Mouse (Mus musculus) MEL (cell line): Measurements from ENCODE around the gene Pdrg1. TPM values are rescaled to one million over a fixed set of nuclear protein-coding genes. Genes with fewer than 3 reads are reported as not detected.

Experiments
- DNase-seq: peaks from one replicate; pipeline ENCODE4 v3.0.0; 2011; ENCODE audit warnings: low read depth, low spot score
- H3K27ac ChIP-seq: 2 replicates; pipeline ENCODE4 v1.5.1; 2012; ENCODE audit warnings: low read depth, mild to moderate bottlenecking, control low read depth, low read length, moderate library complexity; ENCODE audit not compliant: control insufficient read depth
- H3K27me3 ChIP-seq, 2 experiments: fragments of 150-350 bp in 1 of 2; sonication (generic) in 1 of 2; 2 replicates each; pipeline ENCODE4 v1.6.1; 2012; ENCODE audit warnings: low read length in 2 of 2, mild to moderate bottlenecking in 2 of 2, improper control_type of control experiment in 1 of 2, moderate library complexity in 1 of 2; ENCODE audit not compliant: insufficient read depth in 2 of 2, control insufficient read depth in 1 of 2
- H3K36me3 ChIP-seq, 2 experiments: 2 replicates each; pipeline ENCODE4 v1.6.1; 2012 to 2014; ENCODE audit warnings: low read length in 2 of 2, improper control_type of control experiment in 1 of 2, inconsistent platforms in 1 of 2, mild to moderate bottlenecking in 1 of 2; ENCODE audit not compliant: insufficient read depth in 2 of 2, control insufficient read depth in 1 of 2
- H3K4me1 ChIP-seq, 2 experiments: fragments of 150-350 bp in 1 of 2; sonication (generic) in 1 of 2; 2 replicates each; pipeline ENCODE4 v1.6.1; 2012; ENCODE audit warnings: low read length in 2 of 2, improper control_type of control experiment in 1 of 2, mild to moderate bottlenecking in 1 of 2; ENCODE audit not compliant: insufficient read depth in 2 of 2, control insufficient read depth in 1 of 2
- H3K4me3 ChIP-seq, 2 experiments: fragments of 150-350 bp in 1 of 2; sonication (generic) in 1 of 2; 2 replicates each; pipeline ENCODE4 v1.5.1; 2012; ENCODE audit warnings: low read depth in 2 of 2, low read length in 2 of 2, mild to moderate bottlenecking in 2 of 2, moderate library complexity in 2 of 2, control low read depth in 1 of 2, improper control_type of control experiment in 1 of 2; ENCODE audit not compliant: control insufficient read depth in 1 of 2, insufficient read depth in 1 of 2
- H3K79me2 ChIP-seq: 2 replicates; pipeline ENCODE4 v1.6.1; 2012; ENCODE audit warnings: mild to moderate bottlenecking, low read length, moderate library complexity; ENCODE audit not compliant: control insufficient read depth, poor library complexity, insufficient read depth
- H3K9ac ChIP-seq: 2 replicates; pipeline ENCODE4 v1.6.1; 2012; ENCODE audit warnings: low read depth, mild to moderate bottlenecking, control low read depth, low read length, moderate library complexity; ENCODE audit not compliant: control insufficient read depth, poor library complexity, severe bottlenecking
- H3K9me3 ChIP-seq: fragments of 150-350 bp; sonication (generic); replicated peaks from 2 replicates; pipeline ENCODE4 v1.6.1; 2012; ENCODE audit warnings: mild to moderate bottlenecking, low read length, improper control_type of control experiment, moderate library complexity; ENCODE audit not compliant: insufficient read depth
- BHLHE40 ChIP-seq: IDR thresholded peaks from 2 replicates; pipeline ENCODE4 v1.6.1; 2012; ENCODE audit warnings: low read depth, mild to moderate bottlenecking, inconsistent platforms, low read length, improper control_type of control experiment, borderline replicate concordance
- CHD1 ChIP-seq: IDR thresholded peaks from 2 replicates; pipeline ENCODE4 v1.6.1; 2012; ENCODE audit warnings: low read depth, mild to moderate bottlenecking, inconsistent platforms, low read length, improper control_type of control experiment
- CTCF ChIP-seq, 3 experiments: IDR thresholded peaks in 2 of 3; conservative IDR thresholded peaks in 1 of 3; 2 replicates each; pipeline ENCODE4 v1.5.1; 2011 to 2012; ENCODE audit warnings: low read length in 3 of 3, low read depth in 2 of 3, mild to moderate bottlenecking in 2 of 3, improper control_type of control experiment in 1 of 3, inconsistent platforms in 1 of 3, mixed read lengths in 1 of 3, moderate library complexity in 1 of 3; ENCODE audit not compliant: control insufficient read depth in 1 of 3, insufficient read depth in 1 of 3, poor library complexity in 1 of 3, severe bottlenecking in 1 of 3
- ELF1 ChIP-seq: IDR thresholded peaks from 2 replicates; pipeline ENCODE4 v1.6.1; 2014; ENCODE audit warnings: low read depth, mild to moderate bottlenecking, inconsistent platforms, low read length, improper control_type of control experiment, moderate library complexity
- EP300 ChIP-seq, 2 experiments: IDR thresholded peaks; 2 replicates each; pipeline ENCODE4 v1.6.1; 2011; ENCODE audit warnings: improper control_type of control experiment in 2 of 2, low read length in 2 of 2, low read depth in 1 of 2, mild to moderate bottlenecking in 1 of 2
- GABPA ChIP-seq: IDR thresholded peaks from 2 replicates; pipeline ENCODE4 v1.6.1; 2012; ENCODE audit warnings: low read depth, mild to moderate bottlenecking, inconsistent platforms, low read length, improper control_type of control experiment, moderate library complexity
- HCFC1 ChIP-seq: IDR thresholded peaks from 2 replicates; pipeline ENCODE4 v1.6.1; 2012; ENCODE audit warnings: low read depth, mild to moderate bottlenecking, inconsistent platforms, low read length, improper control_type of control experiment, moderate library complexity
- MAX ChIP-seq: IDR thresholded peaks from 2 replicates; pipeline ENCODE4 v1.6.1; 2011; ENCODE audit warnings: low read length, improper control_type of control experiment
- MXI1 ChIP-seq: IDR thresholded peaks from 2 replicates; pipeline ENCODE4 v1.6.1; 2011; ENCODE audit warnings: mild to moderate bottlenecking, low read depth, low read length, improper control_type of control experiment
- MYB ChIP-seq: IDR thresholded peaks from 2 replicates; pipeline ENCODE4 v1.6.1; 2011; ENCODE audit warnings: mild to moderate bottlenecking, low read depth, low read length, improper control_type of control experiment
- NELFE ChIP-seq: IDR thresholded peaks from 2 replicates; pipeline ENCODE4 v1.6.1; 2011; ENCODE audit warnings: low read depth, low read length, improper control_type of control experiment
- POLR2A ChIP-seq, 2 experiments: IDR thresholded peaks; 2 replicates each; pipeline ENCODE4 v1.6.1; 2011 to 2012; ENCODE audit warnings: low read length in 2 of 2, mild to moderate bottlenecking in 2 of 2, control low read depth in 1 of 2, improper control_type of control experiment in 1 of 2, low read depth in 1 of 2, moderate library complexity in 1 of 2; ENCODE audit not compliant: control insufficient read depth in 1 of 2, insufficient read depth in 1 of 2, poor library complexity in 1 of 2
- RAD21 ChIP-seq: IDR thresholded peaks from 2 replicates; pipeline ENCODE4 v1.6.1; 2011; ENCODE audit warnings: mild to moderate bottlenecking, low read depth, low read length, improper control_type of control experiment
- RCOR1 ChIP-seq: IDR thresholded peaks from 2 replicates; pipeline ENCODE4 v1.6.1; 2012; ENCODE audit warnings: low read depth, mild to moderate bottlenecking, inconsistent platforms, low read length, improper control_type of control experiment
- SMC3 ChIP-seq: IDR thresholded peaks from 2 replicates; pipeline ENCODE4 v1.6.1; 2011; ENCODE audit warnings: low read depth, low read length, improper control_type of control experiment
- TCF12 ChIP-seq: IDR thresholded peaks from 2 replicates; pipeline ENCODE4 v1.6.1; 2014; ENCODE audit warnings: low read depth, mild to moderate bottlenecking, inconsistent platforms, low read length, improper control_type of control experiment, moderate library complexity
- USF1 ChIP-seq: IDR thresholded peaks from 2 replicates; pipeline ENCODE4 v1.6.1; 2014; ENCODE audit warnings: low read depth, mild to moderate bottlenecking, inconsistent platforms, low read length, improper control_type of control experiment, moderate library complexity
- USF2 ChIP-seq, 2 experiments: IDR thresholded peaks; 2 replicates each; pipeline ENCODE4 v1.6.1; 2011 to 2012; ENCODE audit warnings: improper control_type of control experiment in 2 of 2, low read length in 2 of 2, borderline replicate concordance in 1 of 2, inconsistent platforms in 1 of 2, low read depth in 1 of 2, mild to moderate bottlenecking in 1 of 2; ENCODE audit not compliant: insufficient read depth in 1 of 2
- ZC3H11A ChIP-seq: IDR thresholded peaks from 2 replicates; pipeline ENCODE4 v1.6.1; 2012; ENCODE audit warnings: low read depth, mild to moderate bottlenecking, inconsistent platforms, low read length, improper control_type of control experiment
- polyA plus RNA-seq, 2 experiments: library from polyadenylated mRNA; stranded (reverse) in 1 of 2; unstranded in 1 of 2; fragments of >175 nt in 1 of 2; fragments of >200 nt in 1 of 2; gene quantifications; 2 replicates each; pipeline versions ENCODE4 v1.2.1 to v1.2.4; 2012; ENCODE audit warnings: low replicate concordance in 2 of 2, low read depth in 1 of 2; ENCODE audit not compliant: insufficient read length in 2 of 2, insufficient read depth in 1 of 2, missing spikeins in 1 of 2
- total RNA-seq: library from RNA; depleted of rRNA; stranded (reverse); fragments of 300-350 nt; gene quantifications from 2 replicates; pipeline ENCODE4 v1.2.3, GENCODE M21; 2012

The Pdrg1 gene
- total and polyA plus RNA-seq, 3 experiments, result 62.2 to 67.2 TPM; not detected in 1

DNA sequence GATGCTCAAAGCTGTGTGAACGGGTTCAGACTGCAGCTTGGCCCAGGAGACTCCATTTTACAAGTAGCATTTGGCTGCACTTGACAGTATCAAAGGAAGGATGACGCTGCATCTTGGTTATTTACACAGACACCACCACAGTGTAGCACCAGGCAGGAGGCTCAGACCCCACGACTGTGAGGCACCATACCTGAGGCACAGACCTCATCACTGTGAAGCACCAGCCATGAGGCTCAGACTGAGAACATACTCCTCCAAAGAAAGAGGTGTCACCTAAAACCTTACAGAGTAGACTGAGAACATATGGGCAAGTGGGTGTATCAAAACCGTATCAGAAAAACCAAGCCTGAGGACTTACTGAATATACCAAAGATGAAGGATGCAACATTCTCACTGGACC, 7.6 kb upstream of the Pdrg1 start:
- Histone ChIP-seq H3K9ac (no peak overlapping the region), H3K27me3 (peaks cover 3 to 5% of the 10 kb centered on the region in 2 experiments), H3K4me1 (peaks cover 0 to 8% of the 10 kb centered on the region in 2 experiments; a peak in 2 of 4 replicates), H3K4me3 (no peak overlapping the region), H3K27ac (no peak overlapping the region), H3K36me3 (peaks cover 0 to 2% of the 10 kb centered on the region in 2 experiments; a peak in 1 of 4 replicates), H3K79me2 (no peaks in the 10 kb centered on the region), H3K9me3 (no peaks in the 10 kb centered on the region)
- no peak for DNase-seq
- TF ChIP-seq EP300 (IDR thresholded peaks at IDR 0.05; ENCODE audit: low read depth in 1 of 2, low read length in 2 of 2) (no peak), MYB (no peak), CTCF (IDR thresholded peaks at IDR 0.05 in 2 of 3, conservative IDR thresholded peaks at IDR 0.05 in 1 of 3; ENCODE audit: control insufficient read depth in 1 of 3, insufficient read depth in 1 of 3, low read depth in 2 of 3, low read length in 3 of 3, poor library complexity in 1 of 3, severe bottlenecking in 1 of 3) (no peak), NELFE (no peak), ZC3H11A (no peak), MAX (no peak), GABPA (no peak), BHLHE40 (no peak)

GRCm38 (mm10) chr2:153021163-153021562, 5.9 kb upstream of the Pdrg1 start:
- H3K9me3 ChIP-seq, result no peaks in the 10 kb centered on the region
- peak; percentile 89 for DNase-seq
- no peaks in the 10 kb centered on the region for H3K79me2 ChIP-seq
- no peak overlapping the region for H3K4me3 ChIP-seq
- TF ChIP-seq POLR2A (IDR thresholded peaks at IDR 0.05; ENCODE audit: control insufficient read depth in 1 of 2, insufficient read depth in 1 of 2, low read depth in 1 of 2, low read length in 2 of 2, poor library complexity in 1 of 2), result peak in 1 of 2 experiments; percentile 34; a peak in 1 of 4 replicates
- TF ChIP-seq TCF12, result no peak
- 0 out of 2 replicates have a peak, but pooled peaks have one; percentile 54 for TF ChIP-seq ELF1
- TF ChIP-seq EP300 (IDR thresholded peaks at IDR 0.05; ENCODE audit: low read depth in 1 of 2, low read length in 2 of 2), result no peak
- peak; percentile 41; the same call in 1 of the 2 replicates for TF ChIP-seq HCFC1
- no peak for TF ChIP-seq CHD1
- TF ChIP-seq, all 39 proteins: peak for 3
- Histone ChIP-seq H3K4me1 (peaks cover 0 to 8% of the 10 kb centered on the region in 2 experiments; a peak in 2 of 4 replicates), H3K9ac (no peak overlapping the region), H3K27ac (no peak overlapping the region), H3K27me3 (peaks cover 3 to 5% of the 10 kb centered on the region in 2 experiments), H3K36me3 (peaks cover 0 to 2% of the 10 kb centered on the region in 2 experiments; a peak in 1 of 4 replicates)

DNA sequence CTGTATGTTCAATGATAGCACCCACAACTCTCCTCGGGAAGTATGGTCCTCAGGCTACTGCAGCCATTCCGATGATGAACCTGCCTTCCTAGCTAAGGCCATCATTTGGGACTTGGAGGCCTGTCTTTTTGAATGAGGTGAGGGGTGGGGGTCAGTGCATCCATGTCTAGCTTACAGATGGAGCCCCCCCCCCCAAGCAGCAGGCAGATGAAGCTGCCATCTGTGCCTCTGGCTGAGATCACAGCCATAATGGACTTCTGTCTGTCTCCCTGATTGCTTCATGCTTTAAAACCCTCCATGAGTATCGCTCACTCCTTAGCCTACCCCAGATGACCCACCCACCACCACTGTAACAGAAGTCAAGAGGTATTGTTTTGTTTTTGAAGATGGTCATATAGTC, 4.1 kb upstream of the Pdrg1 start:
- Histone ChIP-seq H3K9me3 (no peaks in the 10 kb centered on the region), H3K9ac (no peak overlapping the region), H3K27me3 (peaks cover 0 to 5% of the 10 kb centered on the region in 2 experiments), H3K4me1 (peaks cover 0 to 8% of the 10 kb centered on the region in 2 experiments; a peak in 2 of 4 replicates), H3K27ac (no peak overlapping the region), H3K4me3 (no peak overlapping the region), H3K79me2 (peaks cover 8% of the 10 kb centered on the region), H3K36me3 (peaks cover 0 to 2% of the 10 kb centered on the region in 2 experiments; a peak in 1 of 4 replicates)
- DNase-seq, result no peak
- TF ChIP-seq RCOR1, result no peak
- TF ChIP-seq MYB, result no peak
- TF ChIP-seq USF1, result no peak
- no peak for TF ChIP-seq USF2 (IDR thresholded peaks at IDR 0.05; ENCODE audit: borderline replicate concordance in 1 of 2, insufficient read depth in 1 of 2, low read depth in 1 of 2, low read length in 2 of 2)
- TF ChIP-seq RAD21, result no peak
- TF ChIP-seq MXI1, result no peak
- TF ChIP-seq SMC3, result no peak
